Mouse (Mus musculus): ENCODE results near the gene Optn. TPM values are rescaled to one million over a fixed set of nuclear protein-coding genes. Genes with fewer than 3 reads are reported as not detected.

Optn gene
- polyA plus RNA-seq, 1 experiment = 4.1 TPM

- DNase-seq = no peak
- no peak for TF ChIP-seq POLR2A (IDR thresholded peaks at IDR 0.05; ENCODE audit: low read depth, low read length)
- no peak for TF ChIP-seq CTCF (conservative IDR thresholded peaks at IDR 0.05; ENCODE audit: insufficient read depth, insufficient read length, low read depth, low read length)
- Histone ChIP-seq H3K27ac (ENCODE audit: insufficient read depth, low read depth, low read length) (no peak overlapping the region), H3K4me3 (ENCODE audit: insufficient read depth, low read depth, low read length) (no peak overlapping the region), H3K36me3 (ENCODE audit: control insufficient read depth, insufficient read depth, low read length) (no peaks in the 10 kb centered on the region), H3K4me1 (ENCODE audit: control insufficient read depth, insufficient read depth, low read length) (no peaks in the 10 kb centered on the region), H3K27me3 (replicated peaks; ENCODE audit: control insufficient read depth, insufficient read depth, low read length) (no peaks in the 10 kb centered on the region)
- 73% methylated on average over 4 of the region's 4 CpGs for WGBS
Measured at GRCm38 (mm10) chr2:4986798-4987197, 77.1 kb downstream of the Optn start.

- 83% methylated on average over 6 of the region's 6 CpGs for WGBS
- no peak overlapping the region for H3K4me3 ChIP-seq (ENCODE audit: insufficient read depth, low read depth, low read length)
- H3K27ac ChIP-seq (ENCODE audit: insufficient read depth, low read depth, low read length) = no peak overlapping the region
- no peaks in the 10 kb centered on the region for H3K27me3 ChIP-seq (replicated peaks; ENCODE audit: control insufficient read depth, insufficient read depth, low read length)
- no peaks in the 10 kb centered on the region for H3K36me3 ChIP-seq (ENCODE audit: control insufficient read depth, insufficient read depth, low read length)
- no peaks in the 10 kb centered on the region for H3K4me1 ChIP-seq (ENCODE audit: control insufficient read depth, insufficient read depth, low read length)
- TF ChIP-seq CTCF (conservative IDR thresholded peaks at IDR 0.05; ENCODE audit: insufficient read depth, insufficient read length, low read depth, low read length) = no peak
- TF ChIP-seq POLR2A (IDR thresholded peaks at IDR 0.05; ENCODE audit: low read depth, low read length) = no peak
- DNase-seq = no peak
Measured at GRCm38 (mm10) chr2:4985000-4985399, 78.9 kb downstream of the Optn start.

GRCm38 (mm10) chr2:4983987-4984386 lies 79.9 kb downstream of the Optn start:
- no peaks in the 10 kb centered on the region for H3K4me1 ChIP-seq (ENCODE audit: control insufficient read depth, insufficient read depth, low read length)
- TF ChIP-seq CTCF (conservative IDR thresholded peaks at IDR 0.05; ENCODE audit: insufficient read depth, insufficient read length, low read depth, low read length) (no peak), POLR2A (IDR thresholded peaks at IDR 0.05; ENCODE audit: low read depth, low read length) (no peak)
- WGBS = 56% methylated on average over 5 of the region's 5 CpGs
- H3K4me3 ChIP-seq (ENCODE audit: insufficient read depth, low read depth, low read length) = no peak overlapping the region
- no peak for DNase-seq
- no peaks in the 10 kb centered on the region for H3K36me3 ChIP-seq (ENCODE audit: control insufficient read depth, insufficient read depth, low read length)
- no peak overlapping the region for H3K27ac ChIP-seq (ENCODE audit: insufficient read depth, low read depth, low read length)
- no peaks in the 10 kb centered on the region for H3K27me3 ChIP-seq (replicated peaks; ENCODE audit: control insufficient read depth, insufficient read depth, low read length)

- H3K27ac ChIP-seq (ENCODE audit: insufficient read depth, low read depth, low read length) = no peak overlapping the region
- DNase-seq = no peak
- no peak overlapping the region for H3K4me3 ChIP-seq (ENCODE audit: insufficient read depth, low read depth, low read length)
- H3K4me1 ChIP-seq (ENCODE audit: control insufficient read depth, insufficient read depth, low read length) = no peaks in the 10 kb centered on the region
- 35% methylated on average over 8 of the region's 8 CpGs for WGBS
- no peaks in the 10 kb centered on the region for H3K36me3 ChIP-seq (ENCODE audit: control insufficient read depth, insufficient read depth, low read length)
- TF ChIP-seq CTCF (conservative IDR thresholded peaks at IDR 0.05; ENCODE audit: insufficient read depth, insufficient read length, low read depth, low read length) (no peak), POLR2A (IDR thresholded peaks at IDR 0.05; ENCODE audit: low read depth, low read length) (no peak)
- H3K27me3 ChIP-seq (replicated peaks; ENCODE audit: control insufficient read depth, insufficient read depth, low read length) = no peaks in the 10 kb centered on the region
Measured at GRCm38 (mm10) chr2:4978091-4978490, 85.8 kb downstream of the Optn start.

GRCm38 (mm10) chr2:4975807-4976206 lies 88.0 kb downstream of the Optn start, which contains the start of gene Ucma:
Gene Ucma, plus strand, starts transcription at chr2:4976122.
- no peak for DNase-seq
- H3K36me3 ChIP-seq (ENCODE audit: control insufficient read depth, insufficient read depth, low read length) = no peaks in the 10 kb centered on the region
- H3K4me3 ChIP-seq (ENCODE audit: insufficient read depth, low read depth, low read length) = no peak within 1 kb of the TSS
- no peak within 1 kb of the TSS for H3K27ac ChIP-seq (ENCODE audit: insufficient read depth, low read depth, low read length)
- 74% methylated on average over 5 of the region's 5 CpGs for WGBS
- no peaks in the 10 kb centered on the region for H3K4me1 ChIP-seq (ENCODE audit: control insufficient read depth, insufficient read depth, low read length)
- no peak for TF ChIP-seq POLR2A (IDR thresholded peaks at IDR 0.05; ENCODE audit: low read depth, low read length)
- no peak for TF ChIP-seq CTCF (conservative IDR thresholded peaks at IDR 0.05; ENCODE audit: insufficient read depth, insufficient read length, low read depth, low read length)
- no peaks in the 10 kb centered on the region for H3K27me3 ChIP-seq (replicated peaks; ENCODE audit: control insufficient read depth, insufficient read depth, low read length)

Other genes with a start within 250 kb of the Optn start
- gene Sephs1, start 182.5 kb downstream of the Optn start, polyA plus RNA-seq (2012; rRNA removed) = 21.7 and 23.9 TPM in 2 replicates
- gene Phyh, start 145.0 kb downstream of the Optn start, polyA plus RNA-seq (2012; rRNA removed) = 322 and 403 TPM in 2 replicates
- gene Ucma, start 87.9 kb downstream of the Optn start, polyA plus RNA-seq (2012; rRNA removed) = not detected in 2 replicates
- gene Mcm10, start 51.3 kb downstream of the Optn start, polyA plus RNA-seq (2012; rRNA removed) = 1.8 and 2.7 TPM in 2 replicates
- 3.7 and 4.0 TPM in 2 replicates for gene Ccdc3, start 73.7 kb upstream of the Optn start, polyA plus RNA-seq (2012; rRNA removed)